Mouse (Mus musculus): ENCODE data around the gene Fastkd1.

GRCm38 (mm10) chr2:69723519-69723825 is 10.2 kb upstream of the Fastkd1 start:
- no peak for TF ChIP-seq POLR2A (IDR thresholded peaks at IDR 0.05; ENCODE audit: control insufficient read depth, extremely low read depth, insufficient read depth, low read length, poor library complexity)
- no peak for TF ChIP-seq CTCF (IDR thresholded peaks at IDR 0.05; ENCODE audit: borderline replicate concordance, control insufficient read depth, extremely low read depth, insufficient read depth, low read length, poor library complexity)
